Mouse (Mus musculus): ENCODE measurements around the gene Sel1l2. TPM values are rescaled to one million over a fixed set of nuclear protein-coding genes. Genes with fewer than 3 reads are reported as not detected.

Gene Sel1l2
- not detected for total RNA-seq (2018; cell fraction: chromatin; rRNA removed)
- not detected for total RNA-seq (2018; cell fraction: cytosol; rRNA removed)
- total RNA-seq (2018; cell fraction: nucleus; rRNA removed), result not detected
- polyA plus RNA-seq (2018), result not detected in 3 replicates

DNA sequence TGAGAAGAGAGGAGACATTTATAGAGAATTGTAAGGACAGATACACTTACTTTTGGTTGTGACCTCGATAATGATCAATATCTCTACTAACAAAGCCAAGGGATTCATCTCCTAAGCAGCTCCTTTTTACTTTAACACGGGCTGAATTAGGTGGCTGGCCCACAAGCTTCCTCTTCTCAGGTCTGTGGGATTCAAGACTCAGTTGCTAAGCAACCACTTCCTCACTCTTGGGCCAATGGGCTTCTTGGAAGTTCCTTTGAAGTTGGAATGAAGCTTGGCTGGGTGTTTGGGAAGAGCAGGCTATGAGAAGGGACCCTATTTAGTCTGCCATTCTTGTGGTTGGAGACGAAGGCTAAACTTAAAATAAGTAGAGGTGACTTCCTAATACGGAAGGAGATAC is at the start of gene Sel1l2:
TSS of gene Sel1l2 (minus strand) at position 182 of the 400 bp plus-strand sequence.
- H3K79me2 ChIP-seq (ENCODE audit: inconsistent target), result no peaks in the 10 kb centered on the region
- 45% methylated on average over 4 of the region's 4 CpGs for WGBS (ENCODE audit: missing documents)
- no peak within 1 kb of the TSS for H3K4me3 ChIP-seq (ENCODE audit: inconsistent target)
- H3K27ac ChIP-seq, result no peak within 1 kb of the TSS
- H3K36me3 ChIP-seq (ENCODE audit: inconsistent target), result no peaks in the 10 kb centered on the region

DNA sequence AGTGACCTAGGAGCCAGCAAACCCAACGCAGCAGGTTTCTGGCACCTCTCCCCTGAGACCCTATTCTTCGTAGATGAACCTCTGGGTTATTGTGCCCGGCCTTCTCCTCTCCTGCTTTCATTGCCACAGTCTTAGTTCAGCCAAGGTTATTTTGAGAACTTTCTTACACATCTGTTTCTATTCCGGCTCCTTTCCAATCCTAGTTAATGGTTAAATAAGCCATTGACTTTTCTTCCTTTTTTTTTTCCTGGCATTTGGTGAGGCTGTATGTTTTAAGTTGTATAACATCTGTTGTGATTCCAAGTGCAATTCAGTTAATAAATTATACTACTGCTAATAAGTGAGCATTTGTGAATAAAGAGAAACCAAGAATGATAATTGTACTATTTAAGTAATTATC is 49.6 kb upstream of the Sel1l2 start:
- Histone ChIP-seq H3K27ac (no peak overlapping the region), H3K36me3 (ENCODE audit: inconsistent target) (no peaks in the 10 kb centered on the region), H3K4me3 (ENCODE audit: inconsistent target) (no peak overlapping the region), H3K79me2 (ENCODE audit: inconsistent target) (no peaks in the 10 kb centered on the region)
- 84% methylated on average over 4 of the region's 4 CpGs for WGBS (ENCODE audit: missing documents)

DNA sequence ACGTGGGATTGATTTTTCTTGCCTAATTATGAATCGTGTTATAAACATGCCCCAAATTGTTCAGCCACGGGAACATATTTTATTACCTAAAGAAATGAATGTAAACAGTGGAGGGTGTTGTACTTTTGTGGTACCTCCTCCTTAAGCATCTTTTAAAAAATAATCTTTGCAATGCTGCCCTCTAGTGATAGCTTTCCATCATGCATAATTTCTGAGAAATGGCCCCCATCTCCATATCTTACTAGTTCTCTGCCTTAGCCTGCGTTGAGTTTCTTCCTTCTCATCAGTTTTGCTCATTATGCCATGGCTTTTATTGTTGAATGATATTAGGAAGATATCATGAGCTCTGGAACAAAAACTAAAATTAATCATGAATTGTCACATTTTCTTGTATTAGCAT is 37.8 kb upstream of the Sel1l2 start:
- Histone ChIP-seq H3K4me3 (ENCODE audit: inconsistent target) (no peak overlapping the region), H3K79me2 (ENCODE audit: inconsistent target) (no peaks in the 10 kb centered on the region), H3K27ac (no peak overlapping the region), H3K36me3 (ENCODE audit: inconsistent target) (no peaks in the 10 kb centered on the region)
- 7% methylated on average over 4 of the region's 4 CpGs for WGBS (ENCODE audit: missing documents)

DNA sequence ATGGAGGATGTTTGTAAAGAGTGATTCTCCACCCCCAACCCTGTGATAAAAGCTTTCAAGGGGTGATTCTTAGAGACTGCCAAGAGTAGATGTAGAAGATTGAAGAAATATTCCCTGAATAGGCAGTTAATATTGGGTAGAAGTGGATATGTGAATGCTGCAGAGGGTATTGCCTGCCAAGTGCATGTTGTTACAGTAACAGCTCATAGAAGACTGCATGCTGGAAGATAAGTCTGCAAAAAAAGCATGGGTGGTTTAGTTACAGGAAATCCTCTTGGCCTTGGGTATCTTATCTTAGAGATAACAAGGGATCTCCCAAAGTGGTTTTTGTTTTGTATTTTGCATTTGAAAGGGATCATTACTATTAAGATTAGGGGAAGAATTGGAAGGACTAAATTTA is 36.3 kb upstream of the Sel1l2 start:
- Histone ChIP-seq H3K79me2 (ENCODE audit: inconsistent target) (no peaks in the 10 kb centered on the region), H3K4me3 (ENCODE audit: inconsistent target) (no peak overlapping the region), H3K27ac (no peak overlapping the region), H3K36me3 (ENCODE audit: inconsistent target) (no peaks in the 10 kb centered on the region)

DNA sequence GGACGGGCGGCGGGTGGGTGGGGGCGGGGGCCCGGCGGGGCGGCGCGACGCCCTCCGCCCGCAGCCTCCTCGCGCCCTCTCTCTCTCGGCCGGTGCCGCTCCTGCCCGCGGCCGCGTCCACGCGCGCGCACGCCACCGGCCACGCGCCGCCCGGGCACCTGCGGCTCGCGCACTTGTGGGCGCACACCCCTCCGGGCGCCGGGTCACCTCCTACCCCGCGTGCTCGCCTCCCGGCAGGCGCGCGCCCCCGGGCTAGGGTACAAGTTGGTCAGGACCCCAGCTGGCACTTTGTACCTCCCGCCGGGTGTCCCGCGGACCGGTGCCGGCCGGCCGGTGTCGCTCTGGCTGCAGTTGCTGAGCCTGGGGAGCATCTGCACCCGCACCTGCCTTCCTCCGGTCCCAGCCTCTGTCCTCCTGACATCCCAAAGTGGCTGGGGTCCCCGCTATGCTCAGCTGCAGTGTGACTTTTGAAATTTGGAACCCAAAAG is 6.3 kb upstream of the Sel1l2 start:
- Histone ChIP-seq H3K4me3 (ENCODE audit: inconsistent target) (no peak overlapping the region), H3K79me2 (ENCODE audit: inconsistent target) (no peaks in the 10 kb centered on the region), H3K27ac (no peak overlapping the region), H3K36me3 (ENCODE audit: inconsistent target) (no peaks in the 10 kb centered on the region)
- 1% methylated on average over 48 of the region's 58 CpGs for WGBS (ENCODE audit: missing documents)

DNA sequence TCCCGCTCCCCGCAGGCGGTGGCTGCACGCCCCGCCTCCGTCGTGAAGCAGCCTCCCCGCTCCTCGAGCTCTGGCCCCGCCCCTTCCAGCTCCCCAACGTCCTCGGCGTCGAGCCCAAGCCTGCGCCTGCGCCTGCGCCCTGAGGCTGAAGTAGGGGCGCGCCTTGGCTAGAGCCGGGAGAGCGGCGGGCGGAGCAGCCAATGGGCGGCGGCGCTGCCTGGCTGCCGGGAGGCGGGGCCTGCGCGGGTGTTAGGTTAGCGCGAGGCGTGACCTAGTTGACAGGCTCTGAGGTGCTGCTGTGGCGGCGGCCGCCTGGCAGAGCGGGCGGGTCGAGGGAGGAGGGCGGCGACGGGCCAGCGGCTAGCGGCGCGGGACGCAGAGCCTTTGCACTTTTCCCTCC is 5.7 kb upstream of the Sel1l2 start, which contains the start of gene Macrod2:
TSS of gene Macrod2 (plus strand) at position 131 of the 400 bp plus-strand sequence.
- no peak within 1 kb of the TSS for H3K27ac ChIP-seq
- H3K36me3 ChIP-seq (ENCODE audit: inconsistent target), result no peaks in the 10 kb centered on the region
- 2% methylated on average over 45 of the region's 47 CpGs for WGBS (ENCODE audit: missing documents)
- H3K79me2 ChIP-seq (ENCODE audit: inconsistent target), result no peaks in the 10 kb centered on the region
- no peak within 1 kb of the TSS for H3K4me3 ChIP-seq (ENCODE audit: inconsistent target)

DNA sequence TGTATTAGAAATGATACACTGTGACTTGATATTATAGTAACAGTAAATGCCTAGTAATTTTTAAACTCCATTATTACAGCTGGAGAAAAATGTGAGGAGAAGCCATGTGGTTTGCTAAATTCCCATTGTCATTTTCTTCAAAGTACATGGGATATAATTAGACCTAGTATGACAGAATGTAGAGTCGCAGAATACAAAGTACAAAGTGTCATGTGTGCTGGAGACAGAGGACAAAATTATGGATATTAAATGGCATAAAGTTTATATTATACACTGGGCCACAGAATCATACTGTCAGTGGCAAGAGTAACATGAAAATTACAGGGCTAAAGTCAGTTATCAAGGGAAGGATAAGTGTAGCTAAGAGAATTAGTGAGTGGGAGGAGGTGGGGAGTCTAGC is 24.7 kb downstream of the Sel1l2 start:
- WGBS (ENCODE audit: missing documents), result 92% methylated on average over 1 of the region's 1 CpGs
- no peak overlapping the region for H3K4me3 ChIP-seq (ENCODE audit: inconsistent target)
- H3K27ac ChIP-seq, result no peak overlapping the region
- H3K79me2 ChIP-seq (ENCODE audit: inconsistent target), result no peaks in the 10 kb centered on the region
- H3K36me3 ChIP-seq (ENCODE audit: inconsistent target), result no peaks in the 10 kb centered on the region

DNA sequence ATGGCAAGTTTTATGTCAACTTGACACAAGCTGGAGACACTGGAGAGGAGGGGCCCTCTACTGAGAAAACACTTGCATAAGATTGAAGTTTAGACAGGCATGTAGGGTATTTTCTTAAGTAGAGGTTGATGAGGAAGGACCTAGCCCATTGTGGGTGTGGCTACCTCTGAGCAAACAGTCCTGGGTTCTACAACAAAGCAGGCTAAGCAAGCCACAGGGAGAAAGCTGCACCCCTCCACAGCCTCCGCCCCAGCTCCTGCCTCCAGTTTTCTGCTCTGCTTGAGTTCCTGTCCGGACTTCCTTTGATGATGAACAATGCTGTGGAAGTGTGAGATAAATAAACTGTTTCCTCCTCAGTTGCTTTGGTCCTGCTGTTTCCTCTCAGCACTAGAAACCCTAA is 29.6 kb downstream of the Sel1l2 start:
- Histone ChIP-seq H3K79me2 (ENCODE audit: inconsistent target) (no peaks in the 10 kb centered on the region), H3K36me3 (ENCODE audit: inconsistent target) (no peaks in the 10 kb centered on the region), H3K27ac (no peak overlapping the region), H3K4me3 (ENCODE audit: inconsistent target) (no peak overlapping the region)
- 77% methylated on average over 2 of the region's 2 CpGs for WGBS (ENCODE audit: missing documents)

DNA sequence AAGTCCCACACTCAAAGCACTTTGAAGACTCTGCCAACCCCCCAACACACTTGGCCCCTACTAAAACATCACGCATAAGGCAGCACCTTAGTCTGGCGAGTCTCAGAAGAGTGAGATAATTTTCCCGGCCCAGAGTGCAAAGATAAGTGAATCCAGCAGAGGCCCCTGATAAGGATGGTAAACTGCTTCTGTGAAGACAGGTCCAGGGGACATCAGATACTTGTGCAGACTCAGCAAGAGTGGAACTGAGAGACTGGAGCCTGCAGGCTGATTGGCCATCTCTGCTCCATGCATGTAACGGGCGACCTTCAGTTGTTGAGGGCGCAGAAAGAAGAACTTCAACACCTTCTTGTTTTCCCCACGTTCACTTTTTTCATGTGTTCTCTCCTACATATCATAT is 47.1 kb downstream of the Sel1l2 start:
- no peak overlapping the region for H3K4me3 ChIP-seq (ENCODE audit: inconsistent target)
- H3K36me3 ChIP-seq (ENCODE audit: inconsistent target), result no peaks in the 10 kb centered on the region
- WGBS (ENCODE audit: missing documents), result 82% methylated on average over 6 of the region's 7 CpGs
- H3K27ac ChIP-seq, result no peak overlapping the region
- no peaks in the 10 kb centered on the region for H3K79me2 ChIP-seq (ENCODE audit: inconsistent target)

DNA sequence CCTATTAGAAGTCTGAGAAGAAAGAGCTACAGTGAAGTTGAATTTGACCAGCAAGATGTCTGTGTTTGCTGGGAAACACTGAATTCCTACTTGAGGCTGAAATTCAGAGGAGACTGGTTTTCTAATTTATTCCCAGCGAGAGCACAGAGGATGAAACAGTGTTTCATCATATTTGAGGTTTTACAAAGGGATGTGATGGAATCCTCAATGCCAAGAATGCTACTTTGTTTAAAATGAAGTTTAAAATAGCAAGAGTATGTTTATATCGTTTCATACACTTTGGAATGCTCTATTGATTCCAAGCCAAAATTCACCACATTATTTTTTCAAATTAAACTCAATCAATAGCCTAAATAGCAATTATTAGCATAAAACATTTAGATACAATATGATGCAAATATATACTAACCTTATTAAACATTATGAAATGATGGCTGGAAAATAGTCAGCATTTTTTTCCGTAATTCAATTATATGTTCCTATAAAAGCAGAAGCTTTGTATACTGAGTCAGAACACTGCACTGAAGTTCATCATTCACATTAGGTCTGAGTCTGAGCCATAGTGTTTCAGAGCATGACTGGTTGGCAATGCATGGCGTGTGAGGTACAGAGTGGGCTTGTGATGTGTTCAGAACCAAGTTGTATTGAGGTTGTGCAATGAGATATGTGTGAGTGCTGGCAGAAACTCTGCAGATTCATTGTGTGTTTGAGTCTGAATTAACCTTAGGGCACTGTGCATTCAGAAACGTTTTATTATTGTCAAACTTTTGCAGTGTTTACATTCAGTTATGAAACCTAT is 58.8 kb downstream of the Sel1l2 start:
- Histone ChIP-seq H3K27ac (no peak overlapping the region), H3K36me3 (ENCODE audit: inconsistent target) (no peaks in the 10 kb centered on the region), H3K4me3 (ENCODE audit: inconsistent target) (no peak overlapping the region), H3K79me2 (ENCODE audit: inconsistent target) (no peaks in the 10 kb centered on the region)
- WGBS (ENCODE audit: missing documents), result 81% methylated on average over 5 of the region's 5 CpGs

DNA sequence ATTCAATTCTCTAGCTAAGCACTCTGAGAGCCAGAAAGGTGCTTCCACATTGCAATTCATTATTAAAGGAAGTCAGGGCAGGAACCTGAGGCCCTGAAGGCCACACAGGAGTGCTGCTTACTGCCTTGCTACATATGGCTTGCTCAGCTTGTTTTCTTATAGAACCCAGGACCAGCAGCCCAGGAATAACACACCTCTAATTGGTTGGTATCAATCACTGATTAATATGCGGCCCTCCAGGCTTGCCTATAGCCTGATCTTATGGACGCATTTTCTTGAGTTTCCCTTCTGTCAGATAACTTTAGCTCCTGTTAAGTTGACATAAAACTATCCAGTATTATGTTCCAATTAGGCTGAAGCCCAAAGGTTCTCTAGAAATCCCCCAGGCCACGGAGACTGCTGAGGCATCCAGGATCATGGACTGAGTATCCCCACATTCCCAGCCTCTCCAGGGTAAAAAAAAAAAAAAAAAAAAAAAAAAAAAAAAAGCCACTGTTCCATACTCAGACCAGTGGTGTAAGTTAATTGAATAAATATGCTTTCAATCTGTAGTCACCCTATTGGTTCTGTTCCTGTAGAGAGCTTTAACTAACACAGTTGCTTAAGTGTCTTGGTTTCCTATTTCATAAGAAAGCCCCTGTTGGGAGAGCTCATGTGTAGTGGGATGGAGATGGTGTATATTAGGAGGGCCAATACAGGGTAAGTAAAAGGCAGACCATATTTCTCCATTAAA is 86.4 kb downstream of the Sel1l2 start:
- Histone ChIP-seq H3K27ac (no peak overlapping the region), H3K4me3 (ENCODE audit: inconsistent target) (no peak overlapping the region), H3K79me2 (ENCODE audit: inconsistent target) (no peaks in the 10 kb centered on the region), H3K36me3 (ENCODE audit: inconsistent target) (no peaks in the 10 kb centered on the region)
- WGBS (ENCODE audit: missing documents), result 90% methylated on average over 3 of the region's 3 CpGs

DNA sequence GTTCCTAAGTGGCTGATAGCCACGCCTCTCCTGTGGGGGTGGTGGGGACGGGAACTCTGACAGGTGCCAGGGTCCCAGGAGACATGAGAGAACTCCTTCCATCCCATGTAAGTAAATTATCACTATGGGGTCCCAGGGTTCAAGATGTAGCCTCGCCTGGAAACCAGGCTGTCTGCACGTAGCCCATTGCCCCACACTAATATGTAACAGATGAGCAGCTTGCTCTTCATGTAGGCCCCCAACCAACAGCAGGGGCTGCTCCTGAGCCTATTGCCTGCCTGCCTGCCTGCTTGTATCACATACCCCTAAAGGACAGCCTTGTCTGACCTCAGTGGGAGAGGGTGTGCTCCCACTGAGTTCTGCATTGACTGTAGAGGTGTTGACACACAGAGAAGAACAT is 92.4 kb downstream of the Sel1l2 start:
- H3K79me2 ChIP-seq (ENCODE audit: inconsistent target), result no peaks in the 10 kb centered on the region
- 71% methylated on average over 4 of the region's 4 CpGs for WGBS (ENCODE audit: missing documents)

DNA sequence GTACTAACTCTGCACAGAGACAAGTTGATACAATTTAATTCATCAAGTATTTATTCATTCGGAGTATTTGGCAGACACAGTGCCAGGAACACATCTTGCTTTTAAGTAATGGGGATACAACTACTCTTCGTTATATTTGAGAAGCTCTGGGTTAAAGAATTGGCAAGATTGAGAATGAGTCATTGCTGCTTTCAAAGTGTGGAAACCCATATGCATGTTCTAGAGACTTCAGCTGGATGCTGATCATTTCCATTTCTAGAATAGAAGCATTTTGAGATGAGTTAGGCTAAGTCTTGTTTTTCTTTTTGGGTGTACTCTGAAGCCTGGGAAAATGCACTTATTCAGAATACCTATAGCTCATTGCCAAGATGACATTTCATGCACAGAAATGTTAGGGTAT is 95.7 kb downstream of the Sel1l2 start:
- Histone ChIP-seq H3K27ac (no peak overlapping the region), H3K4me3 (ENCODE audit: inconsistent target) (no peak overlapping the region), H3K79me2 (ENCODE audit: inconsistent target) (no peaks in the 10 kb centered on the region), H3K36me3 (ENCODE audit: inconsistent target) (no peaks in the 10 kb centered on the region)
- WGBS (ENCODE audit: missing documents), result 88% methylated on average over 2 of the region's 2 CpGs

More for the DNA sequence above, 92.4 kb downstream of the Sel1l2 start:
- Histone ChIP-seq H3K4me3 (ENCODE audit: inconsistent target) (no peak overlapping the region), H3K36me3 (ENCODE audit: inconsistent target) (no peaks in the 10 kb centered on the region), H3K27ac (no peak overlapping the region)

DNA sequence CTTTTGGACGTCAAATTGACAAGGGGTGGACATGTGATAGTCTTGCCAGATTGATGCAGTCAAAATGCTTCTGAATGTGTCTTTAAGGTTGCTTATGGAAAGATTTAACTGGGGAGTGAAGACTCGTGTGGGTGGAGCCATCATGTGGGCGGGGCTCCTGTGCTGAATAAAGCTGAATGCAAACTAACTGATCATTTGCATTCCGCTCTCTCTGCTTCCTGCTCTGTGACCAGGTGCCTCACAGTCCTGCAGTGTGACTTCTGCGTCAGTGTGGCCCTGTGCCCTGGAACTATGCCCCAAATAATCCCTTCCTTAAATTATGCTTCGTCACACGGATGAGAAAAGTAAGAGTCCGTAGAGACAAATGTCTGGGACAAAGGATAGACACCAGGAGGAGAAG is 108.7 kb downstream of the Sel1l2 start:
- whole genome bisulfite sequencing (ENCODE audit: missing documents), result 66% methylated on average over 8 of the region's 8 CpGs
- Histone ChIP-seq H3K79me2 (ENCODE audit: inconsistent target) (no peaks in the 10 kb centered on the region), H3K27ac (no peak overlapping the region), H3K4me3 (ENCODE audit: inconsistent target) (no peak overlapping the region), H3K36me3 (ENCODE audit: inconsistent target) (no peaks in the 10 kb centered on the region)

DNA sequence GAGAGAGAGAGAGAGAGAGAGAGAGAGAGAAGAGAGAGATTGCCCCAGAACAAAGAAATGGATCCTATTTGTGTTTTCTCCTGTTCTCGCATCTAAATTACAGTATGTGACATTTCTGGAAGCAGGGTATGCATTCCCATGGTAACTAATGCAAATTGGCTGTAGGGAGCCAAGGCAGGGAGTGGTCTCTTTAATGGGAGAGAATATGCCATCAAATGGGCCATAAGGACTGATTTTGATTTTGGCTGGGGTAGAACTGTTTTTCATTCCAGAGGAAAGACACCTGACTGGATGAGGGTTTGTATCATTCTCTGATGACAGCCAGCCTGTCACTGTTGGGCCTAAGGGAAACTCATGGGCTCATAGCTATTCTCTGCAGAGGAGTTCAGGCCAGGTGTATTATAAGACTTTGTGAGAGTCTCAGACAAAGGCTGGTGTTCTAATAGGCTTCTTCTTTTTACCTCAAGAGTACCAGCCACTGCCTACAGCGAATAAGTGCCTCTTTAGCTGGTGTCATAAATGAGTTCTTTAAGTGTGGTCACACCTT is 133.8 kb downstream of the Sel1l2 start:
- 88% methylated on average over 2 of the region's 2 CpGs for WGBS (ENCODE audit: missing documents)
- Histone ChIP-seq H3K27ac (no peak overlapping the region), H3K36me3 (ENCODE audit: inconsistent target) (no peaks in the 10 kb centered on the region), H3K4me3 (ENCODE audit: inconsistent target) (no peak overlapping the region), H3K79me2 (ENCODE audit: inconsistent target) (no peaks in the 10 kb centered on the region)
